Mouse (Mus musculus): Measurements from ENCODE around the gene Rngtt. TPM values are rescaled to one million over a fixed set of nuclear protein-coding genes. Genes with fewer than 3 reads are reported as not detected.
A peak's percentile ranks its signal among the peaks of the same experiment; 100 is the strongest.
"Not testable (repeated sequence)": the region's sequence is repeated elsewhere in the genome, so short reads cannot be mapped to it uniquely, and the experiment has no call there.

Gene Rngtt
- total RNA-seq, 2 experiments from 2014 or later = 11.2 to 12.1 TPM

DNA sequence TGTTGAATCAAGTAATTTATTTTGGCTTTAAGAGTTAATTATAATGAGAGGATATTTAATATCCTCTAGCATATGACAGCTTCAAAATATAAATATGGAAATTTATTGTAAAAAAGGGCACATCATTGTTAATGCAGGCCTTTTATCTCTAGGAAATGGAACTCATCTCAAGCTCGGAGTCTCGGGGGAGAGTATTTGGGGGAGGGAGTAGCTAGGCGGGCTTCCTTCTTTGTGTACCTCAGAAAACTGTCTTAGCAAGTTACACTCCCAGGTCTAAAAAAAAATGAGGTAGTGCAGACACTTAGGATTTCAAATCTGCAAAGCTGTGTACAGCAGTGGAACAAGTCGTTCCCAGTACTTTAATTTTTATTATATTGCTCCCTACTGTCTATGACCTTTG, 104.7 kb downstream of the Rngtt start:
- no peak for DNase-seq
- intact Hi-C loops (cut with DNase I) = no loop called here

DNA sequence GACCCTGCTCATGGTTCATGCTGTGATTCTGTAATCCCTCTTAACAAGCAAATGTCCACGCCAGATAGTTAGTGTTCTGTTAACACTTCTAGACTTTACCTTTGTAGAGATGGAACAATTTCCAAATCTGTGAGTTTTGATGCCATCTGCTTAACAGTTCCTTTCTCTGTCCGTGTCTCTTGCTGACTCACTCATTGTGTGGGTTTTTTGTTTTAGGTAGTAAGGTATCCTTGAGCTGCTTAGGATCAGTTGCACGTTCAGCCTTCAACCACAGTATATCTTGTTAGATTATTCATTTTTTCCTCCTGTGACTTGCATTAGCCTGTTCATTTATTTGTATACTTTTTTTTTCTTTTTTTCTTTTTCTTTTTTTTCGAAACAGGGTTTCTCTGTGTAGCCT, 107.3 kb downstream of the Rngtt start:
- intact Hi-C loops (cut with DNase I) = no loop called here

DNA sequence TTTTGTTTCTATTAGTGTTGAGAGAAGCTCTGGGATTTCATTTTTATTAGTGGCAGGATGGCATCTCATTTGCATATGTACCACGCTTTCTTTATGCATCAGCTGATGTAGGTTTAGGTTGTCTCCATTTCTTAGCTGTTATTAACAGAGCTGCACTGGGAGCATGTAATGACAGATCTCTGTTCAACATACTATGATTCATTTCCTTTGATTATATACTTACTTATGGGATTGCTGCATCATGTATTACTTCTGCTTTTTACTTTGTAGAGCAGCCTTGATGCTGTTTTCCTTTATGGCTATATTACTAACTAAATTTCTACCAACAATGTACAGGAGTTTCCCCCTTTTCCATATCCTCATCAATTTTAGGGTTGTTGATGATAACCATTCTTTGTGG, 109.5 kb downstream of the Rngtt start:
- no peak for DNase-seq
- intact Hi-C loops (cut with DNase I) = no loop called here

More for the DNA sequence above, 107.3 kb downstream of the Rngtt start:
- no peak for DNase-seq

DNA sequence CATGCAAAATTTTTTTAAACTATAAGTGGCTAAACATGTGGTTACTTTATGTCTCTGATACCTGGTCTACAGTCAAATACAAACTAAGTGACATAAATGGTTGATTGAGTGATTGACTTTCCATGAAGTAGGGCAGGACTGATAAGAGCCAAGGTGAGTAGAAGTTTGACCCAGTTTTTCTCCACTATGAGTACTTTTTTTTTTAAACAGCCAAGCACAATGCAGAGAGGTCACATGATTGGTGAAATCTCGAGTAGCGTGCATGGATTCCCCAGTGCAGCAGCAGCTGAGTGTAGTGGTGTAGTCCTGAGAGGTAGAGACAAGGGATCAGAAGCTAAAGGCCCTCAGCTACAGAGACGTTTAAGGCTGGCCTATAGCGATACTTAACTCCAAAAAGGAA, 118.7 kb downstream of the Rngtt start:
- DNase-seq = no peak
- intact Hi-C loops (cut with DNase I) = no loop called here

DNA sequence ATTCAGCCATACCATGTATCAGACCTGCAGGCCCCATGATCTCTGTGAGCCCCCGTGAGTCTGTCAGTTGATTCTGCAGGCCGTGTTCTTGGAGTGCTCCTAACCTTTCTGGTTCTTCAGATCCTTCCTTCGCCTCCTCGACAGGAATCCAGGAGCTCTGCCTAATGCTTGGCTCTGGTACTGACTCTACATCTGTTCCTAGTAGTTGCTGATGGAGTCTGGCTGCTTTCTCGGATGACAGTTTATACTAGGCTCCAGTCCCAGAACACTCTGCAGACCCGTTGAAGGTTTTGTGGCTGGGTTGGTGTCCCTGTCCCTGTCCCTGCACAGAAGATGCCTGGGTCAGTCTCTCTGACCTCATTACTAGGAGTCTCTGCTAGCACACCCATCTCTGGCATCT, 131.8 kb downstream of the Rngtt start:
- peak; percentile 19 to 24 for DNase-seq
- intact Hi-C loops (cut with DNase I) = no loop called here

DNA sequence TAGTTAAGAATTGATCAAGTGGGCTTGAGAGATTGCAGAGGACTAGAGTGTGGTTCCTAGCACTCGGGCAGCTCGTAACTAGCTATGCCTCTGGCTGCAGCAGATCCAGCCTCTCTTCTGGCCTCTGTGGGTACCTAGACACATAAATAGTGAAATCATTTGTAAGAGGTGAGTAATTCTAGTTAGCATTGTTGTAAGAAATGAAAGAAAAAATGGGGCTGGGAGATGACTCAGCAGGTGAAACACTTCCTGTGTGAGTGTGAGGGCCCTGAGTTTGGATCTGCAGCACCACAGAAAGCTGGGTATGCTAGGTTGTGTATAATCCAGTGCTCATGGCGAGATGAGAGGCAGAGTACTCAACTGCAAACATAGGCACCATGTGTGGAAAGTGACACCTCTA, 136.2 kb downstream of the Rngtt start:
- DNase-seq = no peak
- intact Hi-C loops (cut with DNase I) = no loop called here

DNA sequence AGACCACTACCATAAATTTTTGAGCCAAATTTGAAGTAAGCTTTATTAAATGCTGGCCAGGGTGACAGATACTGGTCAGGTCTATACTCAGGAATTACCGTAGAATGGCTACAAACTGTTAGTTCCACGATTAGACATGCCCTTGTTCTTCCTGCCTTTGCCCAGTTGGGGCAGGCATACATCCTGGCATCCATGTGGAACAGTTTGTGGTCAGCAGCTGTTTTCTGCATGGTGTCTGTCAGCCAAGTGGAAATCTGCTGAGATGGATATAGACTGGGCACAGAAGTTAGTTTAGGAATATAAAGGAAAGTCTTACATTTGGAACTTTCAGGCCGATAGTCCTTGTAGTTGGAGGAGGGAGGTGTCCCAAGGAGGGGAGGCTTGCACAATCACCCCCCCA, 136.8 kb downstream of the Rngtt start:
- DNase-seq = no peak
- intact Hi-C loops (cut with DNase I) = no loop called here

DNA sequence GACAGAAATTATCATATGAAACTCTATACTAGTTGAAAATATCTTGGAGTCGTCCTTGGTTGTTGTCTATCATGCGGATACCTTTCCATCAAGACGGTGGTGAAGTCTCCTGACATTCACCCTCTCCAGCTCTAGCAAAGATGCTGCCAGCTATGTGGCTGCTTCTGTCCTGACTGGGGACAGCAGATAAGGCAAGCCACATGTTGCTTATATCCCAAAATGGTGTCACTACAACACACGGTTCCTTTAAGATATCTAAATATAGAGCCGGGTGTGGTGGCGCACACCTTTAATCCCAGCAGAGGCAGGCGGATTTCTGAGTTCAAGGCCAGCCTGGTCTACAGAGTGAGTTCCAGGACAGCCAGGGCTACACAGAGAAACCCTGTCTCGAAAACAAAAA, 140.2 kb downstream of the Rngtt start:
- intact Hi-C loops (cut with DNase I); DNase-seq: not testable (repeated sequence)

DNA sequence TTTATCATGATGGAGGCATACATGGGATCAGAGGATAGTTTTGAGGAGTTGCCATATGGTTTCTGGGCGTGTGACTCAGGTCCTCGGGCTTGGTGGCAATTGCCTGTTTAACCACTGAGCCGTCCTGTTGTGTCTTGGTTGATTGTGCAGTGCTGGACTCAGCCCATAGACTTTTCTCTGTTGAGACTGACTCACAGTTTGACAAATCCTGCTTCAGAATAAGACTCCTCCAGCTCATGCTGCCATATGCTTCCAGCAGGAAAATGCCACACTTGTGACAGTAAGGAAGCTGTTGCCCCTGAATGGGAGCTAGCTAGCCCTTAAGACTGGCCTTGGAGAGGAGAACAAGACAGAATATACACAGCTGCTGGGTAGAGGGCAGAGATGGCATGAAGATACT, 149.7 kb downstream of the Rngtt start:
- intact Hi-C loops (cut with DNase I) = no loop called here
- DNase-seq = no peak

DNA sequence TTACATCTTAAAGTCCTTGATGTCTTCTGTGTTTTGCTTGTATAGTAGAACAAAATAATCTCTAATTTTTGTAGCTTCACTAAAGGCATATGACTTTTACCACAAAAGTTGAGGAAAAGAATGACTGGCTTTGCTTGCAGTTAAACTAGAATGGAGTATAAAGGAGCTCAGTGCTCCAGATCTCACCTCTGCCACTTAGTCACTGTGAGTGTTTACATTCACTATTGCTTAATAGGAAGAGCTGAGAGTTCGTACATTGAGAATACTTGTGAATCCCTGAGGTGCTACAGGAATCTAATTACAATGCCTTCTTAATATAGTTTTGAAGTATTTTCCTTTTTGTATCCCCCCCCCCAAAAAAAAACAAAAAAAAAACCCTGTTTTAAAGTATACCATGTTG, 154.3 kb downstream of the Rngtt start:
- no peak for DNase-seq
- intact Hi-C loops (cut with DNase I) = no loop called here

DNA sequence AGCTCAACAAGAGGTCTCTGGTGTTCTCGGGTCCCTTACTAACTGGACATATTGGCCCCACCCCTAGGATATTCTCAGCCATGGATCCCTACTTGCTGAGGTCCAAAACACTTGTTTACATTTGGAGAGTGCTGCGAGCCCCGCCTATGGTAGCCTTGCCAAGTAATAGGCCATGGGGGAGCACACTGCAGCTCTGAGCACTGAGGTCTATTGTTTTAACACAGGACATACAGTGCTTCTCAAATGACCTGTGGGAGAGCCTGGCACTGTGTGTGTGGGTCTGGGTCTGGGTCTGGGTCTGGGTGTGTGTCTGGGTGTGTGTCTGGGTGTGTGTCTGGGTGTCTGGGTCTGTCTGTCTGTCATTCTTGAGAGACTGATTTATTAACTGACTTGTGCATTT, 155.8 kb downstream of the Rngtt start:
- no peak for DNase-seq

DNA sequence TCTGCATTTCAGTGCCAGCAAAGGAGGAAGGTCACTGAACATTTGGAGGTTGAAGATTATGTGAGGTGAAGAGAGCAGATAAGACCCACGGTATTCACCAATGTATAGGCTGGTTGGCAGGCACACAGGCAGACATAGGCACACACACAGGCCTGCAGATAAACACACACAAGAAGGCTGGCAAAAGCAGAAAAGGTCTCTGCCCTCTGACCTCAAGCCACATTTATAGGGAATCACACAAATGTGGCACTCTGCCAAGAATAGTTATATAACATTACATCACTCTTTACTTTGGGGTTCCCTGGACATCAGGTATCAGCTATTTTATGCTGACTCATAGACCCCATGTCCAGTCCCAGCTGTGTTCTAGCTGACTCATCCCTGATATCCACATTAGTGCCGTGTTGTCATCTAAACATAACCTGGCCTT, 156.9 kb downstream of the Rngtt start:
- DNase-seq = no peak
- intact Hi-C loops (cut with DNase I) = no loop called here

More for the DNA sequence above, 155.8 kb downstream of the Rngtt start:
- intact Hi-C loops (cut with DNase I) = no loop called here

DNA sequence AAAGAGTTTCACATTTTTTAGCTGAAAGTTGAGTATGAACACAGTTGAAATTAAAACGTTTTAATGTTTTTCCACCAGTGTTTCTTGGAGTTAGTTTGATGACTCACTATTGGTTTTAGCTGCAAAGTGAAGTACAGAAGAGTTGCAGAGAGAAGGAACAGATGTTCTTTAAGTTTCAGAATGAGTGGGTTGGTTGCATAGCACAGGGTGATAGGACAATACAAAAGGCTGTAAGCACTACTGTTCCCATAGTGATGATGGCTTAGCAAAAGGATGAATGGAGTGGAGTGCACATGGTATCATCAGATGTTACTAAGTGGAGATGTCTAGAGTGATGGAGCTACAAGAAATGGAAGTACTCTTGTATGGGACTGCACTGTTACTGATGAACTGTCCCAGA, 157.5 kb downstream of the Rngtt start:
- DNase-seq = no peak
- intact Hi-C loops (cut with DNase I) = no loop called here

DNA sequence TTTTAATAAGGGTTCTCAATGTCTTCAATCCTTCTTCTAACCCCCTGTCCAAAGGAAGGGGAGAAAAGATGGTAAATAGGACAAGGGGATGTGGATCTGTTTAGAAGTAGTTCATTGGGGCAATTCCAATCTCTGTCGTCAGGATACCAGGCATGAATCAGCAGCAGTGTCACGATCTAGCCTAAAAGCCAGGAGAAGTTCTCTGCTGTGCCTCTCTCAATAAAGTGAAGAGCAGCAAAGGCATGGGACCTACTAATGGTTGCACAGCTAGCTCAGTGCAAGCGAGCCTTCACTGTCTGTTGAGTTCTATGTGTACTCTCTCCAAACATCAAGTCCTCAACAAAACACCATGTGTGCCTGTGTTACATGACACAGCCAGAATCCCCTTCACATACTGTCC, 158.0 kb downstream of the Rngtt start:
- DNase-seq = no peak
- intact Hi-C loops (cut with DNase I) = no loop called here

DNA sequence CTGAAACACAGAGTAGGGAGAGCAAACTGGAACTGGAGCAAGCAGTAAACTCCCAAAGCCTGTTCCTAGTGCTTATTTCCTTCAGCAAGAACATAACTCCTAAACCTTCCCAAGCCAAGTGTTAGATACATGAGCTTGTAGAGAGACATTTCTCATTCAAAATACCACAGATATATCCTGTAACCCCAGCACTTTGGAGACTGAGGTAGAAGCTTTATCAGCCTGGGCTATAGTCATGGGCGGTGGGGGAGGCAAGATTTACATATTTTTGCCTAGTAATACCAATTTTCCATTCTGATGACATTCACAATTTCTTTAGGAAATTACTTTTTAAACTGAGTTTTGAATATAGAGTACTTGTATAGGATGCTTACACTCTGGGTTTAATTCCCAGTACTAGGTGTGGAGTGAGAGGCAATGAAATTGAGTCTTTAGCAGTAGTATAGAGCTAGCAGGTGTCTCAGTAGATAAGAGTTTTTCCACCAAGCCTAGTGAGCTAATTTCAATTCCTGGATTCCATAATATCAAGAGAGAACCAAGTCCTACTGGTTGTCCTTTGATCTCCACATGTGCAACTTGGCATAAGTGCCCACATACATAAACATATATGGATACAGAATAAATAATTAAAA, 160.7 kb downstream of the Rngtt start:
- intact Hi-C loops (cut with DNase I) = no loop called here
- DNase-seq = no peak

DNA sequence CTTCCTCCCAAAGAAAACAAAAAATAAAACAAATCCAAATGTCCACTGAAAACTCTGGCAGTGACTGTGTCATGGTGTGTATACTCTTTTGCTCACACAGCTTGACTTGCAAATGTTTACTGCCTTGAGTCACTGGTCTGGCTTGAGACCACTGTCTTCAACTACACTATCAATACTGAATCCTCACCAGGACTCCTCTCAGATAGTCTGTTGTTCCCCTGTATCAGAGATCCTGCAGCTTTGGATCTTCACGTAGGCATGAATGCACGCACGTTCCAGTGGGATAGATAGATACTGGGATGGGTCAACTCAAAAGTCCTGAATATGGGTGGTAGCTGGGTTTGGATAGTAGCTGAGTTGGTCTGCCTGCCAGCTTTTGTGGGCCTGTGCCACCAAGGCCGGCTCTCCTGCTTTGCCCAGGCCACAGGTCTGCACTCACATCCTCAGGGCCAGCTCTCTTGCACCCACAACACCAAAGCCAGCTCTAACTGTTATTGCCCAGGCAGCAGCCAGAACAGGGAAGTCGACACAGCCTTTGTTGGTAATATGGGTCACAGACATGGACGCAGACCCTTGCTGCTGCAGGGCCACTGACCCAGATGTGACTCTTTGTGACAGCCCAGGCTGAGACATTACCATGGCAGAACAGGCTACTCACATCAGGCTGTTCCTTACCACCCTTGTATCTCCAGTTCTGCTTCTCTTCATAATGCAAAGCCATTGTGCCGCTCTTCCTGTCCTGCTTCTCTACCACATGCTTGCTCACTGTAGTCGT, 168.1 kb downstream of the Rngtt start:
- intact Hi-C loops (cut with DNase I) = no loop called here
- DNase-seq = no peak

DNA sequence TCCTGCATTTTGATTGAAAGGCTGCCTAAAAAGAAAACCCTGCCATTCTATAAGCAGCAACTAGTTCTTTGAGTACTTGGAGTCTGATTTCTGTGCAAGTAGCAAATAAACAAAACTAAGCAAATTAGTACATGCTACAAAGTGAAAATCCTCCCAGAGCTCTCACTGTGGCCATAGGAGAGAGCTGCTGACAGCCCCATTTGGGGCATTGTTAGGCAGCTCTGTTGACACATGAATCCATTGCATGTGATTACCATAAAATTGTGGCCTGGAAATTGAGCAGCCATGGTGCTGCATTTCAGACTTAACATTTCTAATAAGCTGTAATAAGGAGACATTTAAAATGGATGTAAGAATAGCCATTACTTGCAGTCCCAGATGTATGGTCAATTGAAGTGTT, 171.6 kb downstream of the Rngtt start:
- intact Hi-C loops (cut with DNase I) = no loop called here
- no peak for DNase-seq

DNA sequence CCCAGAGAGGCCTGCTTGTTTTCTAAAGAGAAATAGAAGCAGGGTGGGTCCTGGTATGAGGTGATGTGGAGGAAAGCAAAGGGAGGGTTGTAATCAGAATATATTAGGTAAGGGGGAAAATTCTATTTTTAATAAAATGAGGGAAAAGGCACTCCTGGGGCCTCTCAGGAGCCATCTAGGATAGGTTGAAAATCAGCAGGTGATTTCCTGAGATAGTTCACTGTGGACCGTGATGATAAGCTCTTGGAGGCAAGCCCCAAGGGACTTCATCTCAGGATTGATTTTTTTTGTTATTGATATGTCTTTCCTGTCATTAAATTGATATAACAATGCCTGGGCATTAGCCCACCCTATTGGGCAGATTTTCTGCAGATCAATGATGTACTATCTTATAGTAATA, 175.9 kb downstream of the Rngtt start:
- no peak for DNase-seq
- intact Hi-C loops (cut with DNase I) = no loop called here

DNA sequence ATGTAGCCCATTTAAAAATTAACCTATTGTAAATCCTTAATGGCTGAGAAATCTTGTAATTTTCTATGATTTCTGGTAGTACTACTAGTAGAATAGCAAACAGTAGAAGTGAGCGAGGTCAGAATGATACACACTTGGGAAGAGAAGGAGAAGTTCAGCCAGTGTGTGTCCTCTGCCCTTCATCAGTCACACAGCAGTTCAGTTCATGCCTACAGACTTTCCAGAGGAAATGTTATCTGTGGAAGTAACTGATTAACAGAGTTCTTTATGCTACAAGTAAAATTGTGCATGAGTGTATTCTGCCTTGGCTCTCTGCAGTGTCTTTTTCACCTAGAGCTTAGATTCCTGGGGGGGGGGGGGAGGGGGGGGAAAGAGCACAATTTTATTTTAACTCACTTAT, 181.0 kb downstream of the Rngtt start:
- intact Hi-C loops (cut with DNase I) = no loop called here
- no peak for DNase-seq

DNA sequence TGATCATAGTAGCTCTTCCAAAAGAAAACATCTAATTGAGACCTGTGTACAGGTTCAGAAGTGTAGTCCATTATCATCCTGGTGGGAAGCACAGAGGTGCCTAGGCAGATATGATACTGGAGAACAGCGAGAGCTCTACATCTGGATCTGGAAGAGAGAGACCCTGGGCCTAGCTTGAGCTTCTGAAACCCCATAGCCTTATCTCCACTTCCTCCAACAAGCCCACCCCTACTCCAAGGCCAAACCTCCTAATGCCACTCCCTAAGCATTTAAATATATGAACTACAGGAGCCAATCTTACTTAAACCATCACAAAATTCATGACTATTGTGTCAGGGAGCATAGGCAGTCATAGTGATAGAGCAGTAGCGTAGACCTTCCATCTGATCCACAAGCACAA, 184.3 kb downstream of the Rngtt start:
- no peak for DNase-seq
- intact Hi-C loops (cut with DNase I) = no loop called here

DNA sequence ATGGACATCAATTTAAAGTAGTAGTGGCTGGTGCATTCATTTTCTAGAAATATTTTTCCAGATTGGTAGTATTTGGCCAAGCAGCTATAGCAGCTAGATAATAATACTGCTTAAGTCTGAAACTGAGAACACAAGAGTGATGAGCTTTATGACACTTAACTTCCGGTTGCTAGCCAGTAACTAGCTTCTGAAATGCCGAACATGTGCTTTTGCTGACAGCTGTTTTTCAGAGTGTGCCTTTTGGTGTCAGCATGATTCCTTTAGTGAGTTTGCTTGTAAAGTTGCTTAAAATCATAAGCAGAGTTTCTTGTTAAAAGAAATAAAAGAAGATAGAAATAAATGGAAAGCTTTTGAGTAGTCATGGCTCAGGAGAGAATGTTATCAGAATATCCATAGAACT, 186.9 kb downstream of the Rngtt start:
- intact Hi-C loops (cut with DNase I) = no loop called here
- no peak for DNase-seq

DNA sequence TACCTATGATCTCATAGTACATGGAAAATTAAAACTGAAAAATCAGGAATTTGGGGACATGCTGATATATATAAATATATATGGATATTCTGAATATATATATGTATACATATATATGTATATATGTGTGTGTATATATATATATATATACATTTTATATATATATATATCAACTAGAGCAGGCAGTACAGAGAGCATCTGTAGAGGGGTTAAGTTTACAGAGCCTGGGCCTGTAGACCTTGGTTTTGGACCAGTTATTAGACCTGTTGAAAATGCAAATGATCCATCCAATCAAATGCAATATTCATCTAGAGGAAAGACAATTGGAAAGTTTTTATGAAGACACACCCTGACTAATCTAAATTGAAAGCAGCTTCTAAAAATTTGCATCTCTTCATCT, 187.5 kb downstream of the Rngtt start:
- intact Hi-C loops (cut with DNase I) = no loop called here

More for the DNA sequence above, 187.5 kb downstream of the Rngtt start:
- DNase-seq = no peak

All from heart, postnatal 14 days (tissue).